Mouse (Mus musculus) right cerebral cortex, postnatal 14 days (tissue): ENCODE data around the gene Elp5.
"Not testable (repeated sequence)": the region's sequence is repeated elsewhere in the genome, so short reads cannot be mapped to it uniquely, and the experiment has no call there.

Experiments used
- DNase-seq: peaks from one replicate; pipeline ENCODE4 v3.0.0; 2022

Elp5 gene

GRCm38 (mm10) chr11:69955618-69956017 is 26.7 kb downstream of the Elp5 start:
- DNase-seq, result not testable (repeated sequence)

- DNase-seq, result no peak
Observed at GRCm38 (mm10) chr11:69953267-69953915, 28.9 kb downstream of the Elp5 start.

DNA sequence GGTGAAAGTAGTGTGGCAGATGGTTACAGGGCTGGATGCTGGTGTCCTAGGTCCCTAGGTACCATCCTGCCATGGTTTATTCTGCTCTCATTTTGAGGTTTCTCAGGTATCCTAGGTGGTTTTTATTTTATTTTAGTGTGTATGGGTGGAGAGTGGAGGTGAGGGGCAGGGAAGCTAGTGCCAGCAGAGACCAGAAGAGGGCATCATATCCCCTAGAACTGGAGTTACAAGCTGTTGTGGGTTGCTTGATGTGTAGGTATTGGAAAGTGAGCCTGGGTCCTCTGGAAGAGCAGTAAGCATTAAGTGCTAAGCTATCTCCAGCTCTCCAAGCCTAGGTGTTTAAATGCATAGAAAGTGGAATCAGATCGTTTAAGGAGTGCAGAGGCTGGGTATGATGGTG is 30.0 kb downstream of the Elp5 start:
- no peak for DNase-seq

- DNase-seq, result no peak
Observed at GRCm38 (mm10) chr11:69950807-69951459, 31.4 kb downstream of the Elp5 start.

DNA sequence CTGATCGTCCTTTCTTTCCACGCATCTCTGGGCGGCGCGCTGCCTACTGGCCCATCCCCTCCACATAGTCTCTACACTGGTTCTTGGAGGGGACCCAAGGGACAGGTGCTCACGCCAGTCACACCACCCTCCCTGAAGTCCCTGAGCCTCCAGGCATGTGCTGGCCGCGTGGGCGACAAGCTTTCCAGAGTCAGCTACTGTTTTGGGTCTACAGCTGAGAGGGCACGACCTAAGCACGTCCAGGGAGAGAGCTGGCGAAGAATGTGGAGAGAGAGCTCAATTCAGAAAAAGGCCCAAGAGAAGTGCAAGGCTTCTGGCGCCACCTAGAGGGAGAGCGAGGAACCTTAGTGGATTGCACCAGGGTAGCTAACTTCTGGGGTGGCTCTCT is 33.6 kb downstream of the Elp5 start:
- peak; percentile 80 for DNase-seq

DNA sequence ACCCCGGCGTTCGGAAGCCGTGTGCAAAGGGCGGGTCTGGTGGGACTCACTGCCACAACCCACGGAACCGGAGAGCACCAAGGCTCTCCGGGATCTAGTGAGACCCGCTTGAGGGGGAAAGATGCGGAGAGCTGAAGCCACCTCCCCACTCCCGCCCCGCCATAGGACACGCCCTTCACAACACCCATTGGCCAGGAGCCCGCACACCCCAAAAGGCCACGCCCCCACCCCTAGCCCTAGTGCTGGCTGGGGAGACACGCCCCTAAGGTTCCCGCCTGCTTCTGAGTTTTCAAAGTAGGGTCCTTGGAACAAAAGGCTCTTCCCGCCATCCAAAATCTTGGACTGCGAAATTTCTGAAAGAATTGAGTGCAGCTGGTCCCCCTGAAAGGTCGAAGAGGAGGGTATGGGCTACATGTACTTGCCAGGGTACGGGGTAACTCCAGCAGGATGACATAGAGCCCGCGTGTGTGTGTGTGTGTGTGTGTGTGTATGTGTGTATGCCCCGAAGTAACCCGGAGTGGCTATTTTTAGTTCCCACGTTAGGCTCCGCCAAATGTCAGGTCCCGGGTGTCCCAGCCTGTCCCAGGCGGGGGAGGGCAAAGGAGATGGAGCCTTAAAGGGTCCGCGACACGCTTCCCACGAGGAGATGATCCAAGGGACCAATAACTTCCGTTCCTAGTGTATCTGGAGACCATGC is 34.1 kb downstream of the Elp5 start, which contains the start of gene Slc2a4:
Gene Slc2a4, minus strand, starts transcription at position 123 of the 697 bp plus-strand sequence.
- DNase-seq, result peak; percentile 73

- DNase-seq, result no peak
Observed at GRCm38 (mm10) chr11:69947337-69948065, 34.8 kb downstream of the Elp5 start.

- DNase-seq, result no peak
Observed at GRCm38 (mm10) chr11:69945997-69946891, 36.1 kb downstream of the Elp5 start.

- DNase-seq, result no peak
Observed at GRCm38 (mm10) chr11:69945216-69945615, 37.1 kb downstream of the Elp5 start.

- DNase-seq, result no peak
Observed at GRCm38 (mm10) chr11:69940962-69941361, 41.4 kb downstream of the Elp5 start.

DNA sequence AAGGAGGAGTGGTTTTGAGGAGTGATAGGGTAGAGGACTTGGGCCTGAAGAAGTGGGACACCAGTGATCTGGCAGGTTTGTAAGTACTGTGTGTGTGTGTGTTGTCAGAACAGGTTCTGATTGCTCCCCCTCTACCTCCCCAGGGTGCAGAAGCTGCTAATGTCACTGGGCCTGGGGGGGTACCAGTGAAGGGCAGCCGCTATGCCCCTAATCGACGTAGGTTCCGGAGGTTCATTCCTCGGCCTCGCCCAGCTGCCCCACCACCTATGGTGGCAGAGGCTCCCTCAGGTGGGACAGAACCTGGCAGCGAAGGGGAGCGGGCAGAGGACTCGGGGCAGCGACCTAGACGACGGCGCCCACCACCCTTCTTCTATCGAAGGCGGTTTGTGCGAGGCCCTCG is 42.6 kb downstream of the Elp5 start:
- no peak for DNase-seq

DNA sequence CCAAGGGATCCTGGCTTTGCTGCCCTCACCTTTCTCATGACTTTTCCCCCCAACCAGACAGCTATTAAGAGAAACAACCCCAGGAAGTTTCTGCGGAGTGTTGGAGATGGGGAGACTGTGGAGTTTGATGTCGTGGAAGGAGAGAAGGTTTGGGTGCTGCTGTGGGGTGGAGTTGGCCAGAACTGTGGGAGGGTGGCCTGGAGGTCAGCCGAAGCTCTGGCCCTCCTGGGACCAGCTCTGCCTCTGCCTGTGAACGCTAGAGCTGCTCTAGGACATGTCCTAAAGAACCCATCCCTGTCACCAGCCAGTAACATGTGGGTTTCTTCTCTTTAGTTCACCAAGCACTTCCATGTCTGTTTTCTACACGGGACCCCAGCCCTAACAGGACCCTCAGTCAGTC is 43.1 kb downstream of the Elp5 start:
- no peak for DNase-seq

GRCm38 (mm10) chr11:69938401-69938979 is 43.8 kb downstream of the Elp5 start:
- DNase-seq, result no peak

DNA sequence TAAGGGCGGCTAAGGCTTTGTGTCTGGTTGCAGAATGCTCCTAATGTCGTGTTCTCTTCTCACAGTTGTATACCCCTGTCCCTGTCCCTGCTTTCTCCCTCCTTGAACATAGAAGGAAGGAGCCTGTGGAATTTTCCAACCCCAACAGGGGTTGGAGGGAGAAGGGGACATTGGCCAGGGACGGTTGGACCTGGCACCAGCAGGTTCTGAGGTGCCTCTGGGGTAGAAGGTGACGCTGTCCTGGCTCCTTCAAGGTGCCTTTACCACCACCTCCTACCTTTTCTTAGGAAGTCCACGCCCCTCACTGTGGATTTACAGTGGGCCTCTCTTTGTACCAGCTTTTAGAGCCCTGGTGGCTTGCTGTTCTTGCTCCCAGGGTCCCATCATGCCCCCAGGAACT is 44.5 kb downstream of the Elp5 start:
- DNase-seq, result no peak

GRCm38 (mm10) chr11:69937385-69937784 is 44.9 kb downstream of the Elp5 start:
- DNase-seq, result no peak

DNA sequence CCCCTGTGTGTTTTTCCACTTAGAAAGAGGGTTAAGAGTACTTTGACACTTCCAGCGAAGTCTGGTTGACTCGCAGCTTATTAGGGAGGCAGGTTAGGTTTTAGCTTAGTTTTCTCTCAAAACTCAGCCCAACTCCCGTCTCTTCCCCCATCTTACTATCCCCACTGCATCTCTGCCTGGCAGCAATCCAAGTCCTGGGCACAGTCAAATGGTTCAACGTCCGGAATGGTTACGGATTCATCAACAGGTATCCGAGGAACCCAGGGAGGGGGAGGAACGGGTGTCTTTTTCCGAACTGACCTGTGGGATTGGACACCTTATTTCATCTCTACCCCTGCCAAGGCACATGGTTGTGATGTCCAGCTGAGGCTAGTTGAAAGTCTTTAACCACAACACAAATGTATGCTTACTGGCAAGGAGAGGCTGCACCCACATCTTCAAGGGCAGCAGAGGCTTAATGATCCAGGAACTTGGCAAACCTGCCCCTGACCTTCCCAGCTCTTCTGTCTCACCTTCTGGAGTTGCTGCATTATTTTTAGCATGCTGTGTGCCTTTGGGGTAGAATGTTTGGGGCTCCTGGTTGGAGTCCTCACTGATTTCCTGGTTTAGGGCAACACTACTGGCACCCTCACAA is 45.5 kb downstream of the Elp5 start:
- no peak for DNase-seq

- no peak for DNase-seq
Observed at GRCm38 (mm10) chr11:69936156-69936555, 46.2 kb downstream of the Elp5 start.

GRCm38 (mm10) chr11:69935137-69935879 is 47.0 kb downstream of the Elp5 start, which contains the start of gene Ybx2:
TSS of gene Ybx2 (plus strand) at chr11:69935796.
- DNase-seq, result peak; percentile 90

DNA sequence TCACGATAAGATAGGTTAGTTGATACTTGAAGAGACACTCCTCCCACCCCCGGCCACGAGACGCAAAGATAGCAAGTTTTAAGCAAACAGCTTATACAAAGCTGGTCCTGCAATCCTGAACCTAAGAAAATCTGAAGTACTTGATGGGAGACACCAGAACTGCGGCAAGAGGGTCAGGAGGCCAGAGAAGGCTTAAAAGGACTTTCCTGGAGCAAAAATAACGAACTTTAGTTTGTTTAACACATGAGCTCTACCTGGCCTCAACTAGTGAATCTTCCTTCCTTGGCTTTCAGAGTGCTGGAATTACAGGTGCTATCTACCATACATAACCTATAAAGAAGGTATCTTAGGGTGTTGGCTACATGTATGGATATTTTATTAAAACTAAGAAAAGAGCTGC is 47.6 kb downstream of the Elp5 start:
- DNase-seq, result no peak

GRCm38 (mm10) chr11:69934169-69934568 is 48.1 kb downstream of the Elp5 start:
- peak; percentile 96 for DNase-seq

DNA sequence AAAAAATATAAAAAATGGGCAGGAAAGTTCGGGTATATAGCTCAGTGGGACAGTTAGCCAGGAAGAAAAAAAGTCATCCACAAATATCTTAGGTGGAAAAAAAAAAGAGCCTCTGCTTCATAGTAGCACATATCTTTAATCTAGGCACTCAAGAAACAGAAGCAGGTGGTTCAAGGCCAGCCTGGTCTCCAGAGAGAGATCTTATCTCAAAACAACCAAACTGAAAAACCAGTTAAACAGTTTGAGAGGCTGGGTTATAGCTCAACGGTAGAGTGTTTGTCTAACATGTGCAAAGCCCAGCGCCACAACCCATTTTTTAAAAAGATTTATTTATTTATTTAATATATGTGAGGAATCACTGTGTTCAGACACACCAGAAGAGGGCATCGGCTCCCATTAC is 49.3 kb downstream of the Elp5 start:
- no peak for DNase-seq
